Mouse (Mus musculus): Measurements from ENCODE around the gene Gm20696.
A peak's percentile ranks its signal among the peaks of the same experiment; 100 is the strongest.

Gm20696 gene

DNA sequence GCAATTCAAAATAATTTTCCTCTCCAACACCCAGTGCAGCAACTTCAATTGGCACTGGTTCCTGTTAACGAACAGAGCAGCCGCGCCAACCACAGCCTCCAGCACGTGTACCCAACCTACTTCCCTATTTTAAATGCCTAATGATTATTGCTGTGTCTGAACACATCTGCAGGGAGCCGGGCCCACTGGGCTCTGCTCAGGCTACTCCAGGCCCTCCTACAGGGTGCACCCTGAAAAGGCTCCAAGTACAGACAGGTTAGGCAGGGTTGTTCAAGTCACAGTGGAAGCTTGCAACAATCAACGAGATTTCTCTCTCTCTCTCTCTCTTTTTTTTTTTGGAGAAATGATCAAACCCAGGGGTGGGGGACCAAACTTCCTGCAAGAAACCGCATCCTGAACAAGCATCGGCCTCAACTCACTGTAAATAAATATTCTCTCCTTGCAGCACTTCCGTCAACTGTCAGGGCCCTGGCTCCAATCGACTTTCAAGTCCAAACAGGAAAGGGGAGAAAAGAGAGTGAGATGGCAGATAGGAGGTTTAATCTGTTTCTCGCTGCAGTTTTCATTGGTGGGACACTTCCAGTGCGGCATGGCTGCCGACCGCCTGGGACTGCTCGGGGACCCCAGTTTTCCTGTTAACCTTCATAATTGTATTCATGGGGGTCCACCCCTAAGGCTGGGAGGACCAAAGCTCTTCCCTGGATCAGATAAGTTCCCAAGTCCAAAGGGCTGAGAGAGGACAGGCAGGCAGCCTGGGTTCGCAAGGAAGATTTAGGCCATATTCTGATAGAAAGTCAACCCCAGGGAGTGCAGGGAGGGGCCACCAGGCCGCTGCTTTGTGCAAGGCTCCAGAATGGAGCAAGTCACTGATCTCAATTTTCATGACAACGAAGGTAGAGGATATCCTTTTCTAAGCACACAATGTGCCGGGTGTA is 277.6 kb downstream of the Gm20696 start:
- no peak for DNase-seq (ENCODE audit: low spot score)

DNA sequence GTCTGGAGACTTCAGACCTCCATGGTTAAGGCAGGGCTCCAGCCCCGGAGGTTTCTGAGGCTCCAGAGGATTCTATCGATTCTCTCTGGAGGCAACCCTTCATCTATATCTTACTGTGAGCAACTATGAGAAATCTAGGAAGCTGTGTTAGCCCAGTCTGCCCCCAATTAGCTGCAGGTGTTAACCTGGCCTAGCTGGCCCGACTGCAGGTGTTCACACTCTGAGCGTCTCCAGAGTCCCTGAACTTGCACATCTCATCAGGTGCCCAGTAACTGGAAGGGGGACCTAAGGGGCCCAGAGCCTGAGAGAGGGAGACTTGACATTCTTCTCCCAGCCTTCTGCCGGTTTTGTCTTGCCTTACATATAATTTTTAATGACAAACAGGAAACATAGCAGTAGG is 278.6 kb downstream of the Gm20696 start:
- no peak for DNase-seq (ENCODE audit: low spot score)

DNA sequence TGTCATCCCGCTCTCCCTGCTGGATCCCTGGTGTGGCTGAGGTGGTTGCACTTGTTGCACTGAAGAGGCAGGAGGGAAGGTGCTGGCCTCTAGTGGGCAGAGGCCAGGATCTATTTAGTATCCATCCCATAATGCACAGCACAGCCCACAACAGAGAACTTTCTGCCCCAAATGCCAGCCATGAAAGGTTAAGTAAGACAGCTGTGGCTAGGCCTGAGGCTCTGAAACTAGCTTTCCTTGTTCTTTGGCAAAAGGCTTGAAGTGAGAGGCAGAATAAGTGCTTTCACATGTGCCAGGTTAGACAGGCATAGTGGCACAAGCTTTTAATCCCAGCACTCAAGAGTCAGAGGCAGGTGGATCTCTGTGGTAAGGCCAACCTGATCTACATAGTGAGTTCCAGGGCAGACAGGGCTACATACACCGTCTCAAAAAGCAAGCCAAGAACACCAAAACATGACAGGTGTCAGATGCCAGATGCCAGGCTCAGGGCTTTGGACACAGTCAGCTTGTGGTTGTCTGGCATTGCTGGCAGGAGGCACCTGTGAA is 281.5 kb downstream of the Gm20696 start:
- no peak for DNase-seq (ENCODE audit: low spot score)

DNA sequence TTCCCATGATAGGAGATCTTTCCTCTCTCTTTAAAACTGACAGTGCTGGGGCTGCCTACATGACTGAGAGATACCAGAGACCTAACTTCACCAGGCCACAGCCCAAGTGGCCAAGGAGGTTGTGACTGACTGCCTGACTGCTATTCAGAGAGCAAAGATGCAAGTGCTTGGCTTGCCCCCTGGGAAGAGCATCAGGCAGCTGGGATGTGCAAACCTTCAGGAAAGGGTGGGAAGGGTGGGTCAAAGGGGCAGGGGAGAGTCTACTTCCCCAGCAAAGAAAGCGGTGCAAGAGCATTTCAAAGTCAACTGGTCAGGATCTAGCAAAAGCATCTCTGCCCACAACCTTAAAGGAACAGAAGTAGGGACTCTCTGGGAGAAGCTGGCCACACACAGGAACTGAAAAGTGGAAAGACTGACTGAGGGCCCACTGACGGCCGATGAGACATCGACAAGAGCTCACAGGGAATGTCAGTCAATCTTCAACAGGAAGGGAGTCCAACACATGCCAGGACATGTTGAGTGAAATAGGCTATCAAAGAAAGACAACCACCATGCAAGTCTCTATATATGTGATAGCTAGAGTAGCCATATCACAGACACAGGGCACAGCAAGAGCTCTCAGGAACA is 282.6 kb downstream of the Gm20696 start:
- DNase-seq (ENCODE audit: low spot score), result no peak

DNA sequence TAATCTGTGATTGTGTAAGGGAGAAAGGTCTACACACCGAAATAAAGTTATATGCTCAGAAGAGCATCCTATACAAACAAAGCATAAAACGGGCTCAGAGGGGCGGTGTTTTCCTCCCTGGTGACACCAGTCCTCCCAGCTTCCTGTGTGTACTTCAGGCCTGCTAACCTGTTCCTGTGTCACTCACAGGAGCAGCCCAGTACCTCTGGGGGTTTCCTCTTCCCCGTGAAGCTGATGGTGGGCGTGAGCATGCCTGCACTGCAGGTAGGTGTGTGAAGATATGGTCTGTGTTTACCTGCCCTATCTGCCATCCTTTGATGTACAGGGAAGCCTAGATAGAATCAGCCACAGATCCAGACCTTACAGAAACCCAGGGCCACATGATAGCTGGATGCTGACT is 286.5 kb downstream of the Gm20696 start:
- DNase-seq (ENCODE audit: low spot score), result no peak

DNA sequence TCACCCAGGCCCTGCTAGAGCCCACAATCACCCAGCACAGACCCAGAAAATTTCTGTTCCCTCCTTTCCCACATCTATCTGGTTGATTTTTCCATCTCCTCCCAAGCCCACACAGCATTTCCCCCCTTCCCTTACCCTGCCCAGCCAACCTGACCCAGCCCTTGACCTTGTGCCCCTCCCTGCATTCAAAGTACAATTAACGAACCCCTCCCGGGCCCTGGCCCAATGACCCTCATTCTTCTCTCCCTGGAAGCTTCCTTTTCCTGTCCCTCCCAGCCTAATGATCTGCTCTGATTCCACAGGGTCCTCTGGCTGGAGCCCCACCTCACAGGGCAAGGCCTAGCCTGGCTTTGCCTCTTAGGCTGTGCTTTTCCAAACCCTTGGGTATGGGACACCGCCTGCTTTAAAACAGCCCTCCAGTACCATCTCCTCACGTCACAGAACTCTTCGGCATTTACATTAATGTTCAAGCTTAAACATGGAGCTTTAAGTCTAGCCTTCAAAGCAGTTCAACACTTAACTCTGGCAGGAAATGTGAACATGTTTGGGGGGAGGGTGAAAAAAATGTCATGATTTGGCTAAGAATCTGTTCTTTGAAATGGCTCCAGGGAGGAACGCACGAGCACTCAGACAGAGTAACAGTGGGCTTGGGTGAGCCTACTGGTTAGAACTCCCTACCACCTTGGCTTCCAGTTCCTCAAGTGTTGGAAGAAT is 287.4 kb downstream of the Gm20696 start:
- no peak for DNase-seq (ENCODE audit: low spot score)

DNA sequence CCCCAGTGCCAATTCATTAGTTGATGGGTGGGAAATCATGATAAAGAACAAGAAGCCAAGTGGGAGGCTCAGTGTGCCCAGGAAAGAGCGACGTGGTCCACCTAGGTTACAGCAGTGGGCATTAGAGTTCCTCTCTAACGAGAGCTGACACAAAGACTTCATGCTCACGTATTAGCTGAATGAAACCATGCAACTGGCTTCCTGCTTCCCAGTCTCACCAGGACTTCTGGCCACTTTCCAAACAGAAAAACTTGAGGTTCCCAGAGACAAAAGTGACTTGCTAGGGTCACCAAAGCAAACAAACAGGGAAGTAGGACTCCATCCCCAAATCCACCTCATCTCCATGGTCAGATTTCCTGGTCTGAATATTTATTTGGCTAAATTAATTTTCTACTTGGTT is 288.9 kb downstream of the Gm20696 start:
- DNase-seq (ENCODE audit: low spot score), result no peak

DNA sequence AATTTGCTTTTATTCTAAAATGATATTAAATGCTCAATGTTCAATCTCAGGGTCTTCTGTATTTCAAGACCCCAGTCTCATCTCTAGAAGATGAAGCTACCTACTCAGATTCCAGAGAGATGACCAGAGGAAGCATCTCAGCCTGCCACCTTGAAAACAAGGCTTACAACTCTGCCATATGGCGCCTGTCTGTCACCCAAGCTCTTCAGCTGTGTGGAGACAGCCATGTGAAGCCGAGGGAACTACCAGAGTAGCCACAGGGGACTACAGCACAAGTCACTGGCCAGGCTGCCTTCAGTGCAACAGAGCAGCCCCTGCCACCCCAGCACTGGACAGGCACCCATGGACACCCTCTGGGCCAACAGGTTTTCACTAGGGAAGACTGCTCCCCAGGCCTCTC is 289.5 kb downstream of the Gm20696 start:
- DNase-seq (ENCODE audit: low spot score), result no peak

DNA sequence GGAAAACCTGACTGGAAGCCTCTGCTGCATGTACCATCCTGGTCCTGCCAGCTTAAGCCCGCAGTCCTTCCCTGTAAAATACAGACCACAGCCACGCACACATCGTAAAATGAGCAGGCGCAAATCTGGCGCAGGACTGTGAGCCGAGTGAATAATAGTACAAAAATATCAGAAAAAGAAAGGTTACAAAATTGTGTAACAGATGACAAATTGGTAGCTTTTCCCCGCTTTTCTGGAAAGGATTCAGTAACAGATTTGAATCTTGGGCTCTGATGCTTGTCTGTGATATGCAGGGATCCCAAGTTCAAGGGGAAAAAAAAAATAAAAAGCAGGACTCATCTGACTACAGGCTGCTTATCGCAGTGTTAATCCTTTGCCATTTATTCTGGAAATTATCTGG is 289.9 kb downstream of the Gm20696 start:
- no peak for DNase-seq (ENCODE audit: low spot score)

DNA sequence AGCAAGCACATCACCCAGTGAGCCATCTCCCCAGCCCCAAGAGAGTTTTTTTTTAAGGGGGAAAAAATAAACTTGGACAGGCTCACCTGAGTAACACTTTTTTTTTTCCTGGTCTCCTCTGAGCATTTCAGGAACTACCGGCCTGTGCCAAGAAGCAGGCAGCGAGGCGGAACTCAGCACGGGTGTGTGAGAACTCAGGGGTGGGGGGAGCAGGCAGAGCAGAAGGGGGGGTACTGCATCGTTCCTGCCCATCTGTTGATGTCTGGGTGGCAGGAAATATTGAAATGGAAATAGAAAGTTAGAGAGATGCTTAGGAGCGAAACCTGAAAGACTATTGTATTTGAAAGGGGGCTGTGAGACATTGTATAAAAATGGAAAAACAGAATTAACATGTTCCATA is 290.7 kb downstream of the Gm20696 start:
- DNase-seq (ENCODE audit: low spot score), result no peak

DNA sequence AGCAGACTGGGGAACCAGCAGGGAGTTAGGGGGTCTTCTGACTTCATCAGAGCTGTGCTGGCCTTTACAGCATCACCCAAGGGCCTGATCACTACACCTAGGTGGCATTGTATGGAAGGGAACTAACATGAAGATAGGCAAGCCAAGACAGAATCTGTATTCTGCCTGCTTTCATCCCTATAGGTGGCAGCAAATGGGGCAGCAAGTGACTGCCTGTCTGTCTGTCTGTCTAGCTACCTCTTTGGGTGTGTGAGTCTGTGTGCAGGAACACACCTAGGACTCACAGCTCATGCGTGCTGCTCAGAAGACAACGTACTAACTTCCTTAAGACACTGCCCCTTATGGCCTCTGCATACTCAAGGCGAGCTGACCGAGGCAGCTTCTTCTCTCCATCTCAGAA is 291.2 kb downstream of the Gm20696 start:
- DNase-seq (ENCODE audit: low spot score), result no peak

DNA sequence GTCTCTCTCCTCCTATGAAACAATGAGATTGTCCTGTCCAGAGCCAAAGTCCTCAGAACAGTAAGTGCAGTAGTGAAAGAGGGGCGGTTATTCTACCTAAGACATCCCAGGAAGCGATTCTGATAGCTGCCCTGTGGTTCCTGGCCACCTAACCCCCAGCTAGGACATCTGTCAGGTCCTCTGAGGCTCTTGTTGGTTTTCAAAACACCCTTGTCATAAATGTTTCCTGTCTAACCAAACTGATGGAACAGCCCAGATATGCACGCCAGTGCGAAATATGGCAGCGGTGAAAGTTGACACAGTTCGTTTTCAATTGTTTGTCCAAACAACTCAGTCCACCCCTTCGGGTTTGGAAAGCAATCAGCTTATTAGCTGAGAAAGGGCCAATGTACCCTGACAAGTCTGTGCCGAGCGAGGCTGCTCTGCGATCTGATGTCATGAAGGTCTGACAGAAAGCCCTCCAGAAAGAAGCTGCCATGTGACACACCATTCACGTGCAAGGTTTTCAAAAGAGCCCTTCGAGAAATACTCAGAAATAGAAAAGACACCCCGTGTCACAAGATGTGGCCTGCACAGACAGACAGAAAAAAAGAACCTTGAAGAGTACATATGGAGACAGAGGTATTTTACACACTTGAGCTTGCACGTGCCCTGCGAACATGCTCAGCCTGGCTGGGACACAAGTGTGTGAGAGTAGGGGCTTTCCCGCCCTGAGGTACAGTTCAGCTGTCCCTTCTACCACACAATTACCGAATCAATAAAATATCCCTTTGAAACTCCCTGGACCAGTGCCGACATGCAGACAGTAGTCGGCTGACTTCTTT is 291.9 kb downstream of the Gm20696 start:
- no peak for DNase-seq (ENCODE audit: low spot score)

DNA sequence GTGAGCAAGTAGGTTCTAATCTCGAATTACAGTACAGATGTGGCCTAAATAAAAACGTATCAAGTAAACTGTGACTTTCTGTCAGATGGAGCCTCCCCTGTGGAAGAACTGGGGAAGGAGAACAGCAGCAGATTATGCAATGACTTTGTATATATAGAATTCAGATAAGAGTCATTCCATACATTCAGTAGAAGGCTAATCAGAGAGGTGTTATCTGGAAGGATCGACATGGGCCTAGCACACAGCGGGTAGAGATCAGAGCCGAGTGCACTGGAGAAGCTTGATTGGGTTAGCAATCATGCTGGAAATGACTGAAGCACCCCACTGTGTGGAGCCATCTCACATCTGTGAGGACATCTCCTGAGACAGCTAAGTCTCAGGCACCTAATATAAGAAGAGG is 294.2 kb downstream of the Gm20696 start:
- DNase-seq (ENCODE audit: low spot score), result no peak

DNA sequence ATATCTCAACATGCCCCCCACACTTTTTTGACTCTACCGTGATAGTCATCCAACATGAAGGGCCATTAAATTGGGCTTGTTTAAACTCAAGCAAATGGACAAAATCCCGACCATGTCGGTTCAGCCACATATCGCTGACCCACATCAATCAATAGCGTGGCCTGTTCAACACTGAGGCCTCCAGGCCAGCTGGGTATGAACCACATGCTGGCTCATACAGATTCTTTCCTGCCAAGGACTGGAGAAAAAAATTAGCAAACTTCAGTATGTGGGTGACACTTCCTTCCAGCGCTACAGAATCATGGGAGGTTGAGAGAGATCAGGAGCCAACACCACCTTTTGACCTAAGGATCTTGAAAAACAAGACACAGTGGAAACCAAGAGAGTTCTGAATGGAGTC is 294.6 kb downstream of the Gm20696 start:
- no peak for DNase-seq (ENCODE audit: low spot score)

DNA sequence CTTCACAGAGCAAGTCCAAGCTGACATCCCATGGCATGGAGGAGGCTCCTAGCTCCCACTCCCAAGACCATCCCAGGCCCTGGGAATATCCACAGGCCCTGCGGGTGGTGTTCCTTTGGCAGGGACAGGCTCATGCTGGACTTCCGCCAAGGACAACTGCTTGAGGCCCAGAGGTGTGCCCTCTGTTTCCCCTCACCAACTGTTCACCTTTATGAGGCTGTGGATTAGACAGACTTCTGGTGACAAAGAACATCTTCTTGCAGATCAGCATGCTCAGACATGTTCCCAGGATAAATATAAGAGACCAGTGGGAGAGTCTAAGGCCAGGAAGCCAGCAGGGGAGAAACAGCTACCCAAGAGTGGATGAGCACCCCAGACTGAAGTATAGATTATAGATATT is 296.7 kb downstream of the Gm20696 start:
- DNase-seq (ENCODE audit: low spot score), result no peak

DNA sequence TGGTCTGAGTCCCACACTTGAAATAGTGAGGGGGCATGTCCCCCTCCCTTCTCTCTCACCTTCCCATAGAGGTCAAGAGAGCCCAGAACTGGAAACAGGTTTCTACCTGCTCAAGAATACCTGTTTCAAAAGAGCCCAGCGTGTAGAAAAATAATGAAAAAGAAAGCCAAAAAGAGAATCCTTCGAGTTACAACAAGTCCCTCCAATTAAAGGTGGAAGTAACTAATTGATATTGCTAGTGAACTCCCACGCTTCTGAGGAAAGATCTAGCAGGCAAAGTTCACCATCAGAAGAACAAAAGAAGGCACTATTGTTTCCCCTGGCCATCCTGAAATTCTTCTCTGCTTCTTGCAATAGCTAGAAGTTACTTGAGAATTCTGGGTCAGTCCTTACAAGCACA is 297.4 kb downstream of the Gm20696 start:
- DNase-seq (ENCODE audit: low spot score), result no peak

DNA sequence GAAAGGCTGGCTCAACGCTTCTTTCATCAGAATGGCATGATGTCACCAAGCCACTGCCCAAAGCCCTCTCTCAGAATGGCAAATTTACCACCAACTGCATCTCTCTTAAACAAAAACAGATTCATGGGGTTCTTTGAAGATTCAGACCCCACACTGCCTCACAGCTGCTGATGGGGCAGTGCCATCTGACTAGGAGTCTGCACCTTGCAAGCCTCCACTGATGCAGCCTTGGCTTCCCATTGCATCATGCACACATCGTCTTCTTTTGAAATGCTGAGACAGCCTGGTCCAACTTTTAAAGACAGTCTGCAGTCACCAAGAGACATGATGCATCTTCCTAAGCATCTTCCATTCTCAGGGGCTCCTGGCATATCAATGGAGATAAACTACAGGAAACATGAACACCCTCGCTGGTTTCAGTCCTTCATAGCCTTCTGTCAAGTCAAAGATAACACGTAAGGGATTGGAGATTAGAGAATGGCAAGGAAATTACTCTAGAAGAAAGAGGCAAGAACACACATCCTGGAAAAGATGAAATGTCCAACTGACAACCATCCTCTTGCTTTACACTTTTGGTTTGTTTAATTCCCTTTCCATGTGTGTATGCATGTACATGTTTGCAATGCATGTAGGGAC is 298.4 kb downstream of the Gm20696 start:
- DNase-seq (ENCODE audit: low spot score), result peak; percentile 53

DNA sequence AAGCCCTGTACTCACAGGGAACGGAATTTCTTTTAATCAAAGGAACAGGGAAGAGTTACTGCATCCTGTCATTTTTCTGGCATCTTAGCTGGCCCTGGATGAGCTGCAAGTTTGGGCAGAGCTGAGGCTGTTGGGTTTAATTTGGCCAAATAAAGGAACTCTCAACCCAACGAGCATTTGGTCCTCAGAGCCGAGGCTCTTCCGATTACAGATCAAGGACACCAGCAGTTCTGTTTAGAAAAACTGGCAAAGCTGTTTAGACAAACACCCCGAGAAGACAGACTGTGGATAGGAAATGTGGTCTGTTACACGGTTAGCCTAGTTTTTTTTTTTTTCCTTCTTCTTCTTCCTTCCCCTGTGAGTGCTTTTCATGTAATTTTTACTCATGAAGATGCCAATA is 302.1 kb downstream of the Gm20696 start:
- DNase-seq (ENCODE audit: low spot score), result no peak

DNA sequence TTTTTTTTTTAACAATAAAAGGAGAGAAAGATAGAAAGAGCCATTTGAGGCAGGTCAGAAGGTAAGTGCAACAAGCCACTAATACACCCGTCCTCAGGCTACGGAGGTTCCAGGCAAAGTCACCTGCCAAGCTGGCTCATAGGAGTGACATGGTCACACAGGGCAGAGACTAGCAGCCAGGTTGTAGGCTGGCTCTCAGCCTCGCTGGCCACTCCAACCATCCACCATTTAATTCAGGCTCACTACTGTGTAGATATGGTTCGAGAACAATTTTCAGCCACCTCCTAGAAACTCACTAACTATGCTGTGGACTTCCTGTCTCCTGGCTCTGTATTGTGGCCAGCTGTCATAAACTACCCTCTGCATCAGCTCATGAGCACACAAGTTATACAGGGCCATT is 306.0 kb downstream of the Gm20696 start:
- DNase-seq (ENCODE audit: low spot score), result no peak

DNA sequence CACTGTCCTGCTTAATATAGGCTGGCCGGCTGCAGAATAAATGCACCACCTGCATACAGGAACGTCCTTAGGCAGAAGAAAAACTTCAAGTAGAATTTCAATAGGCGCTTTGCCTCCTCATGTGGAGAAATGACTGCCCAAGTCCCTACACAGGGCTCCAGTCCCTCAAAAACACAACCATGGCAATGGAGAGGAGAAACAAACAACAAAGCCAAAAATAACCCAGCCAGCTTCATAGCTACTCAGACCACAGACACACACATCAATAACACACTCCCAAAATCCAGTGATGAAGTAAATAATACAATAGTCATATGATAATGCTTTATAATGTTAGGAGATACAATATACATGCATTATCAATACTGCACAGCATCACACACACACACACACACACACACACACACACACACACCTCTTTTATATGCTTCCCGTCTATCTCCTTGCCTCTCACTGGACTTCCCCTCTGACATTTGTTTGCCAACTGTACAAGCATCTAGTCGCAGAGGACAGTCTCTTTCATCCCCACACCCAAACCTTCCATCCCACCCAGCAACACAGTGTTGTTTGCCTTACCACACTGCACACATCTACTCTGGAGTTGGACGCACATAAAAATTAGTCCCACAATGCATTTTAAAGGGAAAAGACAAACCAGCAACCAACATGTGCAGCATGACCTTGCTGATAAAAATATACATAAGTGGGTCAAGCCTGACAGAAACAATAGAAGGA is 306.7 kb downstream of the Gm20696 start:
- DNase-seq (ENCODE audit: low spot score), result no peak

Measured in MN1 (cell line).